Mouse (Mus musculus): ENCODE results near the gene Gp9.

Gp9 gene

DNA sequence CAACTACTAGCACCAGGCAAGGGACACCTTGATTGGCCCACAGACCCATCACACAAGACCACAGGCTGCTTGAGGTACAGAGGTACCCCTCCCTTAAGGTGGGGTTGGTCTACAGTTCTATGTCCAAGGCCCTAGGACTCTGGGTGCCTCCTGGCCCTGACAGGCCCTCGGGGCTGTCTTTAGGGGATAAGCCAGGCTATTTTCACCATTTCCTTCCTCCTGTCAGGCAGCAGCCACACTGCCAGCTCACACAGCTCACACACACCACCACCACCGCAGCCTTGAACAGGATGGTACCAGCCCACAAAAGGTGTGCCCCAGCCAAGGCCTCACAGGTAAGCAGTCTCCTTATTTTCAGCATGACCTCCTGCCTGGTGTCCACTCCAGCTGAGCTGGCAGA lies at the start of gene Gp9:
Gene Gp9, plus strand, starts transcription at position 231 of the 400 bp plus-strand sequence.
- DNase-seq (ENCODE audit: low spot score) = no peak

DNA sequence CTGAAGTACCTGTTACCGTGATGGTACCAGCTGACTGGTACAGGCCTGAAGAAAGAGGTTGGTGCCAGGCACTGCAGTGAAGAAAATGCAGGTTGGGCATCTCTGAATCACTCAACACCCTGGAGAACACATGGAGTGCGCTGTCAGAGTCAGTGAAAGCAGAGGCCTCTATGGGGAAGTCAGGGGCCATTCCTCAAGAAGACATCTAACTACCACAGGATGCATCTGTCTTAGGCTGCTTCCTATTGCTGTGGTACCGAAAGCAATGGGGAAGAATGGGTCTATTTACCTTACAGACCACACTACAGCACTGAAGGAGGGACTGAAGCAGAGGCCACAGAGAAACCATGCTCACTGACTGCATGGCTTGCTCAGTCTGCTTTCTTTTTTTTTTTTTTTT lies 49.8 kb upstream of the Gp9 start:
- no peak for DNase-seq (ENCODE audit: low spot score)

DNA sequence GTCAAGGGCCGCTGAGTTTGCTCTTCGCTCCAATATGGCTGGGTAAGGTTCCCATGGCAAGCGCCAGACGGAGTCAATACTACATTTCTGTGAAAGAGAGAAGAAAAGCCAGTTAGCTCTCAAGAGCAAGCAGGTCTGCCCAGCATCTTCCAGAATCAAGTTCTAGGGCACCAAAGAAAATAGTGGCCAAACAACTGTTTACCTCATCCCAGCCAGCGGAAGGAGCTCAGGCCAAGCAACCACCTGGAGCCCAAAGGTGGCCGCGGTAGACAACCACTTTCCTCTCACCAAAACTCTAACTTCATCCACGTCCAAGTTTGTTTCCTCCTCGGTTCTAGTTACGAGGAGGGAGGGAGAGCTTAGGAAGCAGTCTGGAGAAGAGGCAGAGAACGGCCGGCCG lies 47.7 kb upstream of the Gp9 start:
- DNase-seq (ENCODE audit: low spot score) = no peak

DNA sequence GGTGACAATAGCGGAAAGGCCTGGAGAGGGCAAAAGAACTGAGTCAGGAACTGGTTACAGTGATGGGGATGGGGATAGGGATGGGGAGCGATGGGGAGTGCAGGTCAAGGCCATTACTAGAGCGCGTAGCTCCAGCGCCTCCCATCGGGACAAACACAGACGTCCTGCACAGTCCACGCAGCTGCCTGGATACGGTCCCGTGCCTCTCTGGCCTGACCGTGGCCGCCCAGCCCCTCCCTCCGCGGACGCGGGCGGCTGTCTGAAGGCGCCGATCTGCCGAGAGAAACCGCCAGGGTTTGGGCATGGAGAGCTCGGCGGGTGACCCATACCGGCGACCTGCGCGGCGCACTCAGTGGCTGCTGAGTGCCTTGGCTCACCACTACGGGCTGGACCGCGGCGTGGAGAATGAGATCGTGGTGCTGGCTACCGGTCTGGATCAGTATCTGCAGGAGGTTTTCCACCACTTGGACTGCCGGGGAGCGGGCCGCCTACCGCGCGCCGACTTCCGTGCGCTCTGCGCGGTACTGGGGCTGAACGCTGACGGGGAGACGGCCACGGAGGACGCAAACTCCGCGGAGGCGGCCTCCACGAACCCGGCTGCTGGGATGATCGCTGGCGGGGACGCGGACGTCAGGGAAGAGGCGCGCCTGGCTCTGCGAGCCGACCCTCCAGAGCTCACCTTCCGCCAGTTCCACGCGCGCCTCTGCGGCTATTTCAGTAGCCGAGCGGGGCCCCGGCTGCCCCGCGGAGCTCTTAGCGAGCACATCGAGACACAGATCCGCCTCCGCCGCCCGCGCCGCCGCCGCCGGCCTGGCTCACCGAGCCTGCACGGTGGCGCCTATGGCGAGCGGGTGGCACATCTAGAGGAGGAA lies 47.0 kb upstream of the Gp9 start, which contains the start of gene Efcc1:
Gene Efcc1, plus strand, starts transcription at position 279 of the 872 bp plus-strand sequence.
- no peak for DNase-seq (ENCODE audit: low spot score)

DNA sequence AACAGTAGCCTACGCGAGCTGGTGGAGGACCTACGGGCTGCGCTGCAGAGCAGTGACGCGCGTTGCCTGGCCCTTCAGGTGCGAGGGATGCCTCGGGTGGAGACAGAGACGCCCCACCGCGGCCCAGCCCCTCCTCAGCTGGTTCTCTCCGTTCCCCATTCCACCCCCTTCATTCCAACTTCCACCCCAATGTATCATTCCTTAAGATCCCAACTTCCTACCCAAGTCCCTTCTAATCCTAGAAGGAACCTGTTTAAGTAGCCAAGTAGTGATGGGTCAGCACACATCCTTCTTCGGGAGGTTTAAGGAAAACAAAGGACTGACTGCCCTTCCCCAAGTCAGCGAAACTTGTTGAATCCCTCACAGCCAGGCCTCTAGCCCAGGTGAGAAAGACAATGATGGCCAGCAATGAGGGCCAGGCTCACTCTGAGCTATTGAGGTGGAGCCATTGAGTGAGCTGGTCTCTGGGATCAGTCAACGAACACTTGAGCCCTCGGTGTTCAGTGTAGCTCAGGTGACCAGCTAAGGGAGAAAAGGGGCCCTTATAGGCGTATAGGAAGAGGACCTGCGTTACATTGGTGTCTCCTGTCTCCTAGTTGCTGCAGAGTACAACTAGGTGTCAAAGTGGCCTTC lies 46.3 kb upstream of the Gp9 start:
- no peak for DNase-seq (ENCODE audit: low spot score)

DNA sequence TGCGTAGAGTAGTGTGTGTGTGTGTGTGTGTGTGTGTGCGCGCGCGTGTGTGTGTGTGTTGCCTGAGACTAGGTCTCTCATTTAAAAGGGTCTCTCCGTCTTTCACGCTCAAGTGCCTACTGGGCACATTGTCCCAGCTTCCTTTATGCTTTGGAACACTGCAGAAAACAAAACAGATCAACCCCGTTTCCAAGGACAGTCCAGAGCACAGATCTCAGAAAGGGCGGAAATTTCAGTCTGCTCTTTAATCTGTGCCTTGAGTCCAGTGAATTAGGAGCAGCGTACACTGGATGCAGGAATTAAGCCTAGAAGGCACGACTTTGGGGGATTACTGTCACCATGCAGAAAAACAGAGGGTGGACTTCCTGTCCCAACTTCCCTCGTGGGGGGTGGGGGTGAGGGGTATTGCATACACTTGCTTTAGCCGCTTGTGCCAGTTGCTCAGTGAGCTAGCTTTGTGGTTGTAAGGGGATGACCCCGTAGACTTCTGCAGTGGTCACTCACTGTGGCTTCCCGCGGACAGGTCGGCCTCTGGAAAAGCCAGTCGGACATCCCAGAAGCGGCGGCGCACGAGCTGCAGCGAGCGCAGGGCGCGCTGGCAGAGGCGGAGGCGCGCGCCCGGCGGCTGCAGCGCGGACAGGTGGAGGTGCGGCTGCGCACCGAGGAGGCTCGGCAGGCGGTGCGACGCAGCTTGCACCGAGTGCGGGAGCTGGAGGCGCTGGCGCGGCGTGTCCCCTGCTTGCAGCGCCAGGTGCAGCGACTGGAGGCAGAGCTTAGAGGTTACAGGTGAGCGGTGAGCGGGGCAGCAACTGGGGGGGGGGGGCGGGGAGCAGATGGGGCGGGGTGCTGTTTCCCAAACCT lies 45.5 kb upstream of the Gp9 start:
- no peak for DNase-seq (ENCODE audit: low spot score)

DNA sequence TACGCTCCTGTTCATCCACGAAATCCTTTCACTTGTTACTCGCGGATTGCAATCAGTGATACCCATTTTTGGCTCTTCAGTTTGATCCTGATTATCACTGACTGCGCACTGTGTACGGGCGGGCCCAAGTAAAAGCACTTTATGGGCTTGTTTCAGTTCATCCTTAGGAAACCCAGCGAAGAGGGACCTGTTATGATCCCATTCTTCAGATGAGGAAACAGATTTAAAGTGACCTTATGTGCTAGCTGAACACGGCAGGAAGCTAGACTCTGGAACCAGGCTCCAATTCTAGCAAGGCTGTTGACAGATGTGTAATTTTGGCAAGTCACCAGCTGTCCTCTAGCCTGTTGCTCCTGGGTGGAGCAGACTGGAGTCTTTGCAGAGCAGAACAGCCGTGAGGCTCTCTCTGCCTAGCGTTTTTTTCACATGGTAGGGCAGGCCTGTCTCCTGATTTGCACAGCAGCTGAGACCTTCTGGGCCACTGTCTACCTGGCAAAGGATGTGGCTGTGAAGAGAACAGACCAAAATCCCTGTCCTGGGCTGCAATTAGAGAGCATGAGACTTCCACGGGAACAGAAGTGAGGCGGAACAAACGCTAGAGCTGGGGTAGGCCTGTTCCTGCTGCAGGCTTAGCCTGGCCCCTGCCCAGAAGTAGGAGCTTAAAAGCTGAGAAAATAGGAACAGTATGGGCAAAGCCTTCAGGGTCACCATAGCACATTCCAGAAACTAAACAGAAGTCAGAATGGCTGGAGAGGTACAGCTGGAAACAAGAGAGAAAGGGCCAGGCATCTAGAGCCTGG lies 44.5 kb upstream of the Gp9 start:
- no peak for DNase-seq (ENCODE audit: low spot score)

DNA sequence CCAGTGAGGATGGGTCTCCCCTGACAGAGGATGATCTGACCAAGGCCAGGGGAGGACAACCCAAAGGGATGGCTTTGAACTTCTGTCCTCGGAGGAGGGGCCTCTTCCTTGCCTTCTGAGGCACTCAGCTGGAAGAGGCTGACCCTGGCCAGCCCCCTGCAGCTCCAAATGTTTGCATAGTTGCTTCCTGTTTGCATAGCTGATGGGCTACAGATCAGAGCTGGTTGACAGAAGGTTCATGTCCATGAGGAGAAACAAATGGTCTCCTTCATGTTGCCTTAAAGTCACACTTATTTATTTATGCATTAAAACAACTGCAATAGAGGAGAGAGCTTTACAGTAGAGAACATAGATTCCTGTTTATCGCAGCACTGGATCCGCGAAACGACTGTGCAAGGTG lies 43.7 kb upstream of the Gp9 start:
- no peak for DNase-seq (ENCODE audit: low spot score)

DNA sequence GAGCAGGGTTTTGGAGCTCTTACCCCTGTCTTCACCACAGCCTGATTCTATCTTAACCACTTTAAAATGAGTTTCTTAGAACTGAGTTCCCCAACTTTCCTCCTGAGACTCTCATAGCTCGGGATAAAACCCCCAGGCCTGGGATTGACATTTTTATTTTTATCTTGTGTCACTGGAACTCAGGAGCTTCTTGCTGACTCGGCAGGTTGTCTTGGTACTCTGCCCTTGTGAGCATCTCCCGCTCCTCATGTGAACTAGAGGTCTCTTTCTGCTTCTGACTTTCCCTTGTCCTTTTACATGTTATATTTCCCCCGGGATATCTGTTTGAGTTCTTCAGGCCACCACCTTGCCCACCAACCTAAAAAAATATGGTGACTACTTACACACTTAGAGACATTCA lies 40.9 kb upstream of the Gp9 start:
- no peak for DNase-seq (ENCODE audit: low spot score)

DNA sequence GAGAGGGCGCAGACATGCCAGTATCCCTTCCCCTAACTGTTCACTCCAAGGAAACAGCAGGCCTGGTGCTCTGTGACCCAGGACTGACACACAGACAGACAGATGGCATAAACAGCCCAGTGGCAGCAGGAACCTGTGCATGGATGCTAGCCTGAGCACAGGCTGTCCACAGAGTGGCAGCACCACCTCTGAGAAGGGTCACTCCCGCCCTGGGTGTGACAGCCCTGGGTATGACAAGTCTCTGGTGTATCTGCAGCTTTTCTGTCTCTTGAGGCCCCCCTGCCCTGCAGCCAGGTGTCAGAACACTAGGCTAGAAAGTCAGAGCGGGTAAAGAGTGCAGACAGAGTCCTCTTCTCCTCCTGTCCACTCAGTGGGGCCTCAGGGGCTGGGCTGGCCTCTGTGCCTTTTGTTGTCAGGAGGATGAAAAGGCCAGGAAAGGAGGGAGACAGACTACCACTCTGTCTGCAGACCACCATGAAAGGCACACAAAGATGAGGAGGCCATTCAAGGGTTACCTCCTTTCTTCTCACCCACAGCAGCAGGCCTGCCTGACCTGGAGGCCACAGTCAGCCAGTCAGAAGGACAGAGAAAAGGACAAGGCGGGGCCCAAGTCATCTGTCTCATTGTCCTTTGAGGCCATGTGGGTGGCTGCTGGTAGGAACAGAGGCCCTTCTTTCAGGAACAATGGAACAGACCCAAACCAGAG lies 39.8 kb upstream of the Gp9 start:
- no peak for DNase-seq (ENCODE audit: low spot score)

DNA sequence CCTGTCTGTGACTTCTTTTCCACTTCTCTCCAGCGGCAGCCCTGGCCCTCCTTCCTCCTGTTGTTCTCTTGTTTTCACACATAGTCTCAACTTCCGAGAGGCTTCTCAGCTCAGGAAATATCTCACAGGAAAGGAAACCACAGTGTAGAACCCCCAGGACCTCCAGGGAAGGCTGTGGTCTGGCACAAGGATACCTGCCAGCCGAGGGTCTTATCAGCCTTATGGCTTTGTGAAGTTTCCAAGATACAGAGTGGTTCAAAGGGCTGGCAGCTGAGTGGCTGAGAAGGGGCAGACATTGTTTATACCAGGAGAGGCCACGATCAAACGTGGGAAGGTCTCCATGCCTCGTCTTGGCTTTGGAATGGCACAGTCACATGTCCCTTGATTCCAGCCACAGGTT lies 38.0 kb upstream of the Gp9 start:
- no peak for DNase-seq (ENCODE audit: low spot score)

DNA sequence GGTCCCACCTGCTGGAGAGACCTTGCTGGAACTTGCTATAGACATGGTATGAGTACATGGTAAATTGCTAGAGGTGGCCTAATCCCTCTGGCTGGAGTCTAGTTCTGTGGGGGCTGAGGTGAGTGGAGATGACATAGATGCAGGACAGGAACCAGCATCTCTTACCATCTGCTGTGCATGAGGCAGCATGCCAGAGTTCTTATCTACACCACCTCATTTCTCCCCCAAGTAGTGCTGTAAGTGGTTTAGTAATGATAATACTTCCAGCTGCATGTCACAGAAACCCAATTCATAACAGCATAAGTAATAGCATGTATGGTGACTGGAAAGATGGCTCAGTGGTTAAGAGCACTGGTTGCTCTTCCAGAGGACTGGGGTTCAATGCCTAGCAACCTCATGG lies 37.4 kb upstream of the Gp9 start:
- no peak for DNase-seq (ENCODE audit: low spot score)

DNA sequence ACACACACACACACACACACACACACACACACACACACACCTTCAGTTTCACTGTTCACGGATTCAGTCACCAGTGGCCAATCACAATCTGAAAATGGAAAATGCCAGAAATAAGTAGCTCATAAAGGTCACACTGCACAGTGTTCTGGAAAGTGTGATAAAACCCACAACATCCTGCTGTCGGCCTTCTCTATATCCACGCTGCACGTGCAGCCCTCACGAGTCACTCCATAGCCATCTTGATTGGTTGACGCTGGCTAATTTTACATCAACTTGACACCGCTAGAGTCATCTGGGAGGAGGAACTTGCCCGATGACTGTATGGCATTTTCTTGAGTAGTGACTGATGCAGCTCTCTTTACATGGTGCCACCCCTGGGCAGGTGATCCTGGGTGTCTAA lies 35.9 kb upstream of the Gp9 start:
- no peak for DNase-seq (ENCODE audit: low spot score)

DNA sequence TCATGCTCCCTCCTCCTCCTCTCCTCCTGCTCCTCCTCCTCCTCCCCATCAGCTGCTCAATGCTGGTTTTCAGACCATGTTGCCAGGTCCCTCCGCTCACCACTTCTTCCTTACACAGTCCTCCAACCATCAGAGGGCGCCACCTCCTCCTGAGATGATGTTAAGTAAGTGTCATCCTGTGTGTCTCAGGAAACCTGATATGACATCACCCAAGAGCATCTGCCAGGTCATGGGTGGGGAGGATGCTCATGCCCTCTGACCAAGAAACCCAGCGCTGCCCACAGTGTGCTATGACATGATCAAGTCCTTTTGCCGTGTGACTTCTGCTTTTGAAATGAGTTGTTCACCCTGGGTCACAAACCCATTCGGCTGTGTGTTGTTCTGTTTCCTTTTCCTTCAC lies 35.1 kb upstream of the Gp9 start:
- no peak for DNase-seq (ENCODE audit: low spot score)

DNA sequence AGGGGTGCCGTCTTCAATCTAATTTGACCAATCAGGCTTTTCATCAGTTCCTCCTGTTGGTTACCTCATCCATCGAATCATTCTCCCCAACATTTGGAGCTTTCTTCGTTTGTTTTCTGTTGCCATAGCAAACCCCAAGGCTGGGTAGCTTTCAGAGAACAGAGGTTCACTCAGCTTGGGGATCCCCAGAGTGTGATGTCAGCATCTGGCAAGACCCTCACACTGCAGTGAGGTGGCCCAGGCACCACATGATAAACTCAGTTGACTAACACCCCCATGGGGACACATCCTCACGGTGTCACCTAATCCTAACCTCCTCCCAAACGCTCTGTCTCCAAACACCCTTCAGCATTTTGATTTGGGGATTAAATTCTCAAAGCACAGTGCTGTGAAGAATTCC lies 34.6 kb upstream of the Gp9 start:
- DNase-seq (ENCODE audit: low spot score) = no peak

DNA sequence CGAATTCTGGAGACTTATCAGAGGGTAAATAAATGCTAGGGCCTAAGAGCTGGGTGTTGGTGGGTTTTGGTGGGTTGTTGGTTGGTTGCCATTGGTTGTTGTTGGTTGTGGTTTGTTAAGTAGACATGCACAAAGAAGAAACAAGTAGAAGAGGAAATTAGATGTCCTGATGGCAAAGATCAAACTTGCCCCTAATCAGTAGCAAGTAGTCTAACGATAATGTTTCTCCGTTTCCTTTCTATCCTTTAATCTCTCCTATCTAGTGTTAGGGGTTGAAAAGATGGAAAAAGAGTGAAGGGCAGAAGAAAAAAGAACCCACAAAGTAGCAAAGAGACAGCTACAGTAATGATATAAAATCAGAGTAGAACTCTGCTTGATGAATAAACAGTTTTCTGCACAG lies 33.2 kb upstream of the Gp9 start:
- DNase-seq (ENCODE audit: low spot score) = no peak

DNA sequence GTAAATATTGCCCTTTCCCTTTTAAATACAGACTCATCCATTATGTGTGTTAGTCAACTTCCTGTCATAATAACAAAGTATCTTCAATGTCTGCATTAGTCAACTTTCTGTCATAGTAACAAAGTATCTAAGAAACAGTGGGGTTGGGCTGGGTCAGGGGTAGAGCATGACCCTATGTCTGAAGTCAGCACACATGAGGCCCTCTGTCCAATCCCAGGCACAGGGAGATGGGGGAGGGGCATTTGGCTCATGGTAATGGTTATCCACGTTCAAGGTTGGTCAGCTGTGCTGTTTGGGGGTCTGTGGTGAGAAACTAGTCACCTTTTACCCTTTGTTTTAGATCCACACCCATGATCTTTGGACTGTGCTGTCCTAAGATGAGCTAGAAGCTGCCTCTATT lies 32.6 kb upstream of the Gp9 start:
- no peak for DNase-seq (ENCODE audit: low spot score)

DNA sequence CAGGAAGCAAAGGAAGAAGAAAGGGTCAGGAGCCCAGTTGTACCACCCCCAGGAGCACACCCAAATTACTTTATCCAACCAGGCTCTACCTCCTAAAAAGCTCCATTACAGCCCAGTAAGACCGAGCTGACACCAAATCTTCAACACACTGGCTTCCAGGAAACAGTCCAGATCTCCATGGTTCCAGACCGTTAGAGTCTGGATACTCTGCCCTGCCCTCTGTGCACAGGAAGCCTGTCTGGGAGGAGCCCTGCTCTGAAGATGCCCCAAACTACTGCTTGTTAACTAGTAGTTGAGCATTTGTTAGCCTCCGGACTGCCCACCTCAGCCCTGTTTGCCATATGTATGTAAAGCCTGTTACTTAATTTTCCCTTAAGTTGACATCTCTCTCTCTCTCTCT lies 31.8 kb upstream of the Gp9 start:
- no peak for DNase-seq (ENCODE audit: low spot score)

DNA sequence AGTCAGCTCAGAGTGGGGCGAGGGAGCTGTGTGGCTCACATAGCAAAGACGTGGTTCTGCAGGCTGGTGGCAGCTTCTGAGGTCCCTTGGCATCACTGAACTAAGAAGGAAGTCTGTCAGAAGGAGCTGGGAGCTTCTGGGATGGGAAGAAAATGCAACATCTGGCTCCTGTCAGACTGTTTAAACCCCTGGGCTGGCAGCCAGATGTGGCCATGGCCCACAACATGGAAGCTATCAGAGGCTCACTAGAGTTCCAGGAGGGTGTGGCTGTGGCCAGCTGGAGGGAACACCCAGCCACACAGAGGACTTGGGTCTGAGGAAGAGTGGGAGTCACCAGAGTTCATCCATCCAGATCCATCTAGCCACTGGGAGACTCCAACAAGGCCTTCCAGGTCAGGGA lies 31.0 kb upstream of the Gp9 start:
- no peak for DNase-seq (ENCODE audit: low spot score)

DNA sequence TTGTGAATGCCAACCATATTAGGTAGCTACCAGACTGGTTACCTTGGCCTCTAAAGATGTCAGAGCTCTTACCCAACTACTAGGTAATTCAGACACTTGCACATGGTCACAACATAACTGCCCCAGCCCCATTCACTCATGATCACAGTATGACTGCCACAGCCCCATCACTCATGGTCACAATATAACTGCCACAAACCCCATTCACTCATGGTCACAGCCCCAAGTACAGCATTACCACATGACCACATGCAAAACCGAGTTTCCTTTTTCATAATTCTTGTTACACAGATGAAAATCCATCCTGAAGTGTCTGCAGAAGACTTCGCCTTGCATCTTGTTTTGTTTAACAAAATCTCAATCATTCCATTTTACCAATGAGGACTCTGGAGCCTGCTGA lies 29.8 kb upstream of the Gp9 start:
- no peak for DNase-seq (ENCODE audit: low spot score)

DNA sequence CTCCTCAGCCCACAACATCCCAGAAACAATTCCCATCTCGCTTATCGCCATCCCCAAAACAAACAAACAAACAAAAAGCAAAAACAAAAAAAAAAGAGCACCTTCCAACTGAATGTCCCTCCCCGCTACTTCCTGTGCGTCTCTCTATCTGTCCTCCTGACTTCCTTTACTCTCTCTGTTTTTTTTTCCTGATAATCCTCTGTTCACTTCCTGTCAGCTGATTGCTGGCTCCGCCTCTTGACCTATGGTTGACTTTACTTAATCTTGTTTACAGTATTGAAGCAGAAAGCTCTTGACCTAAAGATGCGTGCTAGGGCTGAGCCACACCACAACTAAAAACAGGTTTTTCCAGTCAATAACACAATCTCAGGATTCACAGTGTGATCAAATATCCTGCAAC lies 29.3 kb upstream of the Gp9 start:
- DNase-seq (ENCODE audit: low spot score) = no peak
